Mouse (Mus musculus) small intestine, adult 2 months (tissue): ENCODE results near the gene Qrich1.

Experiments
- CTCF ChIP-seq: fragments of 200-500 bp; IDR thresholded peaks from 2 replicates; pipeline ENCODE4 v1.5.1; 2012; ENCODE audit warnings: low read depth, mild to moderate bottlenecking, control low read depth, inconsistent platforms, low read length, moderate library complexity, mixed read lengths; ENCODE audit not compliant: insufficient replicate concordance, insufficient read length; ENCODE audit errors: extremely low read depth
- POLR2A ChIP-seq: fragments of 200-500 bp; IDR thresholded peaks from 2 replicates; pipeline ENCODE4 v1.6.1; 2012; ENCODE audit warnings: low read depth, mild to moderate bottlenecking, control low read depth, inconsistent platforms, low read length, moderate library complexity

GRCm38 (mm10) chr9:108516380-108517251, at the start of gene Qrich1:
- TF ChIP-seq POLR2A = peak; percentile 91
- 0 out of 2 replicates have a peak, but pooled peaks have one; percentile 5 for TF ChIP-seq CTCF
